In genomic region chr11:66258851-66259250, GRCm38 (mm10) we compare ENCODE assay signal across 9 mouse cellular contexts.
DNase-seq lines count a peak whose midpoint lies in the region; ATAC-seq and TF ChIP-seq lines count a peak whose summit lies in the region.
"Had no signal": no experiment of that assay in that cellular context is flagged by ENCODE, and none has a peak within 500 bp of the region (broad histone marks: within the 10 kb centered on the region; RNA-seq: fewer than 3 reads in every experiment).

No protein-coding gene starts in this region.

- TF ChIP-seq CTCF in cerebellum, adult 2 months (IDR thresholded peaks at IDR 0.05; ENCODE audit: borderline replicate concordance, insufficient read depth, low read depth, low read length): no peak

- WGBS in limb, embryonic 14.5 days: 12% methylated on average over 3 of the region's 3 CpGs
- 63% methylated on average over 3 of the region's 3 CpGs for WGBS in cerebellum, adult 2 months

- no peak for ATAC-seq in limb, embryonic 14.5 days (ENCODE audit: low FRiP score, low read depth)
- no peak for ATAC-seq in granulocyte monocyte progenitor cell, adult 5-6 weeks (replicated peaks; ENCODE audit: poor library complexity, severe bottlenecking)

- H3K4me3 ChIP-seq in limb, embryonic 14.5 days (replicated peaks; ENCODE audit: low read length): no peak overlapping the region
- H3K4me3 ChIP-seq in cerebellum, adult 2 months (replicated peaks; ENCODE audit: insufficient read depth, low read depth, low read length): no peak overlapping the region
- H3K4me3 ChIP-seq: megakaryocyte, embryonic 14.5 days had no signal

- H3K4me2 ChIP-seq in limb, embryonic 14.5 days (replicated peaks; ENCODE audit: low read depth, low read length, severe bottlenecking): no peak overlapping the region

- H3K27me3 ChIP-seq in limb, embryonic 14.5 days (ENCODE audit: control insufficient read depth, insufficient read depth, low read length): no peaks in the 10 kb centered on the region
- H3K27me3 ChIP-seq in cerebellum, adult 2 months (ENCODE audit: control insufficient read depth, insufficient read depth, low read length): no peaks in the 10 kb centered on the region
- H3K27me3 ChIP-seq: megakaryocyte, embryonic 14.5 days had no signal

- no peak for TF ChIP-seq POLR2A in limb, embryonic 14.5 days (IDR thresholded peaks at IDR 0.05; ENCODE audit: borderline replicate concordance, extremely low read depth, insufficient read depth, insufficient read length)
- TF ChIP-seq POLR2A in cerebellum, adult 2 months (IDR thresholded peaks at IDR 0.05; ENCODE audit: borderline replicate concordance, insufficient read depth, low read length): no peak

- no peaks in the 10 kb centered on the region for H3K9me3 ChIP-seq in limb, embryonic 14.5 days (ENCODE audit: control insufficient read depth, low read length)

- H3K9ac ChIP-seq in limb, embryonic 14.5 days (ENCODE audit: low read depth, low read length, severe bottlenecking): no peak overlapping the region

- peak; percentile 45 for DNase-seq in heart, adult 11 months
- DNase-seq in heart, postnatal 25 days (ENCODE audit: low spot score): no peak
- DNase-seq in A20 (ENCODE audit: low read depth, low spot score): peak; percentile 1
- peak; percentile 11 for DNase-seq in c-Kit-positive CD71-positive TER-119-negative erythroid progenitor cells, embryonic 14.5 days (ENCODE audit: low read depth)
- DNase-seq in limb, embryonic 14.5 days (ENCODE audit: low spot score): peak; percentile 85
- DNase-seq in thymus, postnatal 10 days (ENCODE audit: low spot score in 2 of 2): no peak
- DNase-seq in cerebellum, adult 2 months: no peak

- H3K36me3 ChIP-seq in limb, embryonic 14.5 days (ENCODE audit: control insufficient read depth, insufficient read depth, low read length): no peaks in the 10 kb centered on the region

- intact Hi-C loops in heart, postnatal 25 days (cut with DNase I): no loop called here

- no peaks in the 10 kb centered on the region for H3K4me1 ChIP-seq in limb, embryonic 14.5 days (ENCODE audit: control insufficient read depth, insufficient read depth, low read length)
- no peaks in the 10 kb centered on the region; the same call in 1 of the 2 replicates for H3K4me1 ChIP-seq in cerebellum, adult 2 months (ENCODE audit: control insufficient read depth, insufficient read depth, low read length)
- H3K4me1 ChIP-seq: megakaryocyte, embryonic 14.5 days had no signal

- no peak overlapping the region for H3K27ac ChIP-seq in limb, embryonic 14.5 days (replicated peaks; ENCODE audit: low read depth, low read length)
- H3K27ac ChIP-seq in cerebellum, adult 2 months (ENCODE audit: insufficient read depth, low read length): no peak overlapping the region

Comparison
In these comparisons a context has a peak if more than half of its experiments do, and no peak if none do; other contexts are left out.
1. DNase-seq: peak in heart, adult 11 months (single experiment), A20 (single experiment), c-Kit-positive CD71-positive TER-119-negative erythroid progenitor cells, embryonic 14.5 days (single experiment) and limb, embryonic 14.5 days (single experiment); none in heart, postnatal 25 days (single experiment), thymus, postnatal 10 days (0 of 2) and cerebellum, adult 2 months (0 of 2).